Mouse (Mus musculus): ENCODE measurements at regions not wholly inside any gene's neighbourhood (a gene's known extent, or its start where the extent isn't known, plus 50 kb on each side); places are given as distances from the start of the nearest gene placed in this dataset.

DNA sequence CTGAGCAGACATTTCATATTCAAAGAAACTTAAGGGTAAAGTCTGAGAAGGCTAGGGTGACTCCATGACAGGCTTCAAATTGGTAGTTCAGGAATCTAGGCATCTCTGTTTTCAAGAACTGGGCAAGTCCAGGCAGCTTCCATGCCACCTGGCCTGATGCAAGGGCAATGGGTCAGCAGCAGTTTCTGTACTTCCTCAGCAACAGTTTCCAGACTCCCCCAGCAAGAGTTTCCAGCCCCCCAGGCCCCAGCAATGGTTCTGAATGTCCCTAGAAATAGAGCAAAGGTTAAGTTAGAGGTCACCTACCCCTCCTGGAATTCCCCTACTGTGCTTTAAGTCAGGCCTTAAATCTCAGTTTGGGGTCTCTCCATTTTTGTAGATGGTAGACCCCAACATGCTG lies 203.6 kb upstream of the Nabp1 start:
- Histone ChIP-seq H3K9ac (ENCODE audit: low read length) (no peak overlapping the region), H3K36me3 (ENCODE audit: control insufficient read depth, insufficient read depth, low read length) (no peaks in the 10 kb centered on the region), H3K4me3 (replicated peaks; ENCODE audit: low read length) (no peak overlapping the region), H3K4me2 (ENCODE audit: low read depth, low read length) (no peak overlapping the region), H3K4me1 (ENCODE audit: control insufficient read depth, insufficient read depth, low read length) (peaks cover 3% of the 10 kb centered on the region; the same call in 1 of the 2 replicates), H3K27ac (ENCODE audit: low read length) (no peak overlapping the region), H3K9me3 (replicated peaks; ENCODE audit: control insufficient read depth, low read length) (no peaks in the 10 kb centered on the region), H3K27me3 (ENCODE audit: control insufficient read depth, insufficient read depth, low read length) (no peaks in the 10 kb centered on the region)
- no peak for ATAC-seq (ENCODE audit: insufficient read depth, low FRiP score)

DNA sequence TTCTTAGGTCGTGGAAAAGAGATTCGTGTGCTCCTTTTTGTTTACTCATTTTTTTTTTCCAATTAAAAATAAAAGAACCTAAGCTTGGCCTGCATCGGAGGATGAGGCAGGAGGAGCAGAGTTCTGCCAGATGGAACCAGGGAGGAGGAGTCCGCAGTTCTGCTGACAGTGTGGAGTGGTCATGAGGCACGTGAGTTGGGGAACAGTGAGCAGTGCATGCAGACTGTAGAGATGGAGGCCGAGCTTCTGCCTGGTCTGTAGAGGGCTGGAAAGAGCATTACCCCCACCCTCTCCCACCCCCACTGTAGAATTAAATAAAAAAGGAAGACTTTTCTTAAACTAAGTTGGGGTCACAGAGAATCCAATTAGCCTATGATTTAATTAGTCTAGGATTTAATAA lies 202.5 kb upstream of the Nabp1 start:
- peaks cover 3% of the 10 kb centered on the region; the same call in 1 of the 2 replicates for H3K4me1 ChIP-seq (ENCODE audit: control insufficient read depth, insufficient read depth, low read length)
- H3K36me3 ChIP-seq (ENCODE audit: control insufficient read depth, insufficient read depth, low read length) = no peaks in the 10 kb centered on the region
- H3K9ac ChIP-seq (ENCODE audit: low read length) = no peak overlapping the region
- H3K27me3 ChIP-seq (ENCODE audit: control insufficient read depth, insufficient read depth, low read length) = no peaks in the 10 kb centered on the region
- H3K4me2 ChIP-seq (ENCODE audit: low read depth, low read length) = no peak overlapping the region
- 72% methylated on average over 6 of the region's 6 CpGs for WGBS
- H3K27ac ChIP-seq (ENCODE audit: low read length) = no peak overlapping the region
- ATAC-seq (ENCODE audit: insufficient read depth, low FRiP score) = no peak
- no peak overlapping the region for H3K4me3 ChIP-seq (replicated peaks; ENCODE audit: low read length)
- H3K9me3 ChIP-seq (replicated peaks; ENCODE audit: control insufficient read depth, low read length) = no peaks in the 10 kb centered on the region

GRCm38 (mm10) chr1:51678290-51678928 lies 200.2 kb upstream of the Nabp1 start:
- Histone ChIP-seq H3K9me3 (replicated peaks; ENCODE audit: control insufficient read depth, low read length) (no peaks in the 10 kb centered on the region), H3K27ac (ENCODE audit: low read length) (no peak overlapping the region), H3K36me3 (ENCODE audit: control insufficient read depth, insufficient read depth, low read length) (no peaks in the 10 kb centered on the region), H3K4me3 (replicated peaks; ENCODE audit: low read length) (no peak overlapping the region), H3K4me1 (ENCODE audit: control insufficient read depth, insufficient read depth, low read length) (peaks cover 3% of the 10 kb centered on the region; the same call in 1 of the 2 replicates), H3K27me3 (ENCODE audit: control insufficient read depth, insufficient read depth, low read length) (no peaks in the 10 kb centered on the region), H3K4me2 (ENCODE audit: low read depth, low read length) (no peak overlapping the region), H3K9ac (ENCODE audit: low read length) (no peak overlapping the region)
- 37% methylated on average over 6 of the region's 6 CpGs for WGBS
- ATAC-seq (ENCODE audit: insufficient read depth, low FRiP score) = no peak

DNA sequence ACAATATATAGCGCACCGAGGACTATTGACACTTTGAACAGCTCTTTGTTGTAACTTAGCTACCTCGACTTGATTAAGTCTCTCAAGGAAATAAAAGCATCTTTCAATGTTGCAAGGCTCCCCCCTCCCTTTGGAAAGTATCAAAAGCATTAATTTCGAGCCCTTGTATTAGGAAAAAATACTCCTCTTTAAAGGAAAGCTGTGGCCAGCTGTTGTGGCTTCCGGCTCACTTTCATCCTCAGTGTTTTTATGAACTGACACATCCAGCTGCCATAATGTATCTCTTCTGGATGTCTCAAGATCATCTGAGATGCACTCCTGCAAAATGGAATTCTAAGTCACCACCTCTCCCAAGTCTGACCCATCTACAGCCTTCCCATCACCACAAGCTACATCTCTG lies 199.6 kb upstream of the Nabp1 start:
- Histone ChIP-seq H3K36me3 (ENCODE audit: control insufficient read depth, insufficient read depth, low read length) (no peaks in the 10 kb centered on the region), H3K27ac (ENCODE audit: low read length) (no peak overlapping the region), H3K9me3 (replicated peaks; ENCODE audit: control insufficient read depth, low read length) (no peaks in the 10 kb centered on the region), H3K9ac (ENCODE audit: low read length) (no peak overlapping the region), H3K27me3 (ENCODE audit: control insufficient read depth, insufficient read depth, low read length) (no peaks in the 10 kb centered on the region), H3K4me2 (ENCODE audit: low read depth, low read length) (no peak overlapping the region), H3K4me1 (ENCODE audit: control insufficient read depth, insufficient read depth, low read length) (peaks cover 3% of the 10 kb centered on the region; the same call in 1 of the 2 replicates), H3K4me3 (replicated peaks; ENCODE audit: low read length) (no peak overlapping the region)
- no peak for ATAC-seq (ENCODE audit: insufficient read depth, low FRiP score)
- 34% methylated on average over 5 of the region's 5 CpGs for WGBS

DNA sequence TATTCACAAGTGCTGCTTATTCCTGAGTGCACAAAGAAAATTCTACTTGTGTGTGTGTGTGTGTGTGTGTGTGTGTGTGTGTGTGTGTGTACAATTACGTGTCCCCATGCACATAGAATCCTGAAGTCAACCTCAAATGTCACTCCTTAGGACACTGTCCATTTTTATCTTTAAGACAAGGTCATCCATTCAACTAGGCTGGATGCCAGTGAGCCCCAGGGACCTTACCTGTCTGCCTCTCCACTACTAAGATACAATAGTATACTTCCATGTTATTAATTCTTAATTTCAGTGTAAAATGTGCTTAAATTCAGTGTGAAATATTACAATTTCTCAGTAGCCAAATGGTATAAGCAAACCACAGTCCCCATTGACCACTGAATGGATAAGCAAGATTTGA lies 193.5 kb upstream of the Nabp1 start:
- whole genome bisulfite sequencing = 67% methylated on average over 1 of the region's 1 CpGs
- H3K4me3 ChIP-seq (replicated peaks; ENCODE audit: low read length) = no peak overlapping the region
- no peak for ATAC-seq (ENCODE audit: insufficient read depth, low FRiP score)

GRCm38 (mm10) chr1:51671287-51671686 lies 193.1 kb upstream of the Nabp1 start:
- Histone ChIP-seq H3K27me3 (ENCODE audit: control insufficient read depth, insufficient read depth, low read length) (no peaks in the 10 kb centered on the region), H3K27ac (ENCODE audit: low read length) (no peak overlapping the region), H3K9me3 (replicated peaks; ENCODE audit: control insufficient read depth, low read length) (no peaks in the 10 kb centered on the region), H3K9ac (ENCODE audit: low read length) (no peak overlapping the region), H3K4me2 (ENCODE audit: low read depth, low read length) (no peak overlapping the region), H3K36me3 (ENCODE audit: control insufficient read depth, insufficient read depth, low read length) (no peaks in the 10 kb centered on the region), H3K4me1 (ENCODE audit: control insufficient read depth, insufficient read depth, low read length) (no peaks in the 10 kb centered on the region), H3K4me3 (replicated peaks; ENCODE audit: low read length) (no peak overlapping the region)
- WGBS = 58% methylated on average over 3 of the region's 3 CpGs
- ATAC-seq (ENCODE audit: insufficient read depth, low FRiP score) = peak; percentile 50; the same call in 1 of the 2 replicates

More for the DNA sequence above, 193.5 kb upstream of the Nabp1 start:
- Histone ChIP-seq H3K27ac (ENCODE audit: low read length) (no peak overlapping the region), H3K4me1 (ENCODE audit: control insufficient read depth, insufficient read depth, low read length) (no peaks in the 10 kb centered on the region), H3K4me2 (ENCODE audit: low read depth, low read length) (no peak overlapping the region), H3K36me3 (ENCODE audit: control insufficient read depth, insufficient read depth, low read length) (no peaks in the 10 kb centered on the region), H3K27me3 (ENCODE audit: control insufficient read depth, insufficient read depth, low read length) (no peaks in the 10 kb centered on the region), H3K9me3 (replicated peaks; ENCODE audit: control insufficient read depth, low read length) (no peaks in the 10 kb centered on the region), H3K9ac (ENCODE audit: low read length) (no peak overlapping the region)

- Histone ChIP-seq H3K9me3 (replicated peaks; ENCODE audit: control insufficient read depth, low read length) (no peaks in the 10 kb centered on the region), H3K4me2 (ENCODE audit: low read depth, low read length) (no peak overlapping the region), H3K36me3 (ENCODE audit: control insufficient read depth, insufficient read depth, low read length) (no peaks in the 10 kb centered on the region), H3K4me3 (replicated peaks; ENCODE audit: low read length) (no peak overlapping the region), H3K4me1 (ENCODE audit: control insufficient read depth, insufficient read depth, low read length) (no peaks in the 10 kb centered on the region), H3K9ac (ENCODE audit: low read length) (no peak overlapping the region), H3K27me3 (ENCODE audit: control insufficient read depth, insufficient read depth, low read length) (no peaks in the 10 kb centered on the region), H3K27ac (ENCODE audit: low read length) (no peak overlapping the region)
- WGBS = 57% methylated on average over 3 of the region's 3 CpGs
- ATAC-seq (ENCODE audit: insufficient read depth, low FRiP score) = no peak
These were observed 191.8 kb upstream of the Nabp1 start for GRCm38 (mm10) chr1:51670009-51670408.

DNA sequence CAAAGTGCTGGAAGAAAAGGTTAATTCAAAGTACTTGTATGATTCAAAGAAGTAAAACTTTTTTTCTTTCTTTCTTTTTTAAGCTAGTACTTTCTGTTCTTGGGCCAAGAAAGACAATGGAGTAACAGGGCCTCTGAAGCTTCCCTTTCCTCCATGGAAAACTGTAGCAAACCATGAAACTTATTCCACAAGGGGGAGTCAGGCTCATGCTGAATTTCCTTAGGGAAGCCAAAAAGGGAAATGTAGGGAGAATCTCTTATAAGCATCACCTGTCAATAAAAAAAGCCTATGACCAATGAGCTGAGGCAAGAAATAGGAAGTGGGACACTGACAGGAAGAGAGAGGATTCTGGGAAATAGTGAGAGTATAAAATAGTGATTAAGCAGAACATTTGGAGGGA lies 190.7 kb upstream of the Nabp1 start:
- no peaks in the 10 kb centered on the region for H3K36me3 ChIP-seq (ENCODE audit: control insufficient read depth, insufficient read depth, low read length)
- H3K9ac ChIP-seq (ENCODE audit: low read length) = no peak overlapping the region
- H3K27ac ChIP-seq (ENCODE audit: low read length) = no peak overlapping the region
- no peak overlapping the region for H3K4me3 ChIP-seq (replicated peaks; ENCODE audit: low read length)
- no peak overlapping the region for H3K4me2 ChIP-seq (ENCODE audit: low read depth, low read length)
- H3K27me3 ChIP-seq (ENCODE audit: control insufficient read depth, insufficient read depth, low read length) = no peaks in the 10 kb centered on the region
- no peaks in the 10 kb centered on the region for H3K4me1 ChIP-seq (ENCODE audit: control insufficient read depth, insufficient read depth, low read length)
- ATAC-seq (ENCODE audit: insufficient read depth, low FRiP score) = no peak
- no peaks in the 10 kb centered on the region for H3K9me3 ChIP-seq (replicated peaks; ENCODE audit: control insufficient read depth, low read length)

DNA sequence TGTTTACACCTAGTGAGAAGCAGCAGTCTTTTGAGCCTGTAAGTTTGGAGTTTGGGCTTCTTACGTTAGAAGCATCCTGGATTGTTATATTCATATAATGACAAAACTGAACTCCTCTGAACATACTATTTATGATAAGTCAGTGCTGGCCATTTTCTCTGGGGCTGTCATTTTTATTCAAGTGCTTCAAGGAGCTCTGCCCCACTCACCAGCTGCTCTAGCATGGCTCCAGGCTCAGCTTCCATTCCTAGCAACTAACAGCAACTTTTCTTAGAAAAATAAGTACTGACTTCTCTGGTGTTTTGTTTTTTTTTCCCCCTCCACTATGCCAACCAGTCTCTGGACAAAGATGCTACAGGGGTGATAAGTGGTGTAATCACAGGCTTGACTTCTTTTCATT lies 182.3 kb upstream of the Nabp1 start:
- no peak overlapping the region for H3K27ac ChIP-seq (ENCODE audit: low read length)
- 79% methylated on average over 1 of the region's 1 CpGs for WGBS
- no peak for ATAC-seq (ENCODE audit: insufficient read depth, low FRiP score)

More for the DNA sequence above, 182.3 kb upstream of the Nabp1 start:
- Histone ChIP-seq H3K4me1 (ENCODE audit: control insufficient read depth, insufficient read depth, low read length) (no peaks in the 10 kb centered on the region), H3K9me3 (replicated peaks; ENCODE audit: control insufficient read depth, low read length) (no peaks in the 10 kb centered on the region), H3K4me2 (ENCODE audit: low read depth, low read length) (no peak overlapping the region), H3K27me3 (ENCODE audit: control insufficient read depth, insufficient read depth, low read length) (no peaks in the 10 kb centered on the region), H3K4me3 (replicated peaks; ENCODE audit: low read length) (no peak overlapping the region), H3K36me3 (ENCODE audit: control insufficient read depth, insufficient read depth, low read length) (no peaks in the 10 kb centered on the region), H3K9ac (ENCODE audit: low read length) (no peak overlapping the region)
